Mouse (Mus musculus) heart, postnatal 0 days (tissue): ENCODE results near the gene R3hcc1l.

Experiments
- CTCF ChIP-seq: IDR thresholded peaks from 2 replicates; pipeline ENCODE4 v1.5.1; 2016; ENCODE audit warnings: antibody characterized with exemption, control low read depth, low read depth
- EP300 ChIP-seq: IDR thresholded peaks from 2 replicates; pipeline ENCODE4 v1.6.1; 2016; ENCODE audit warnings: antibody characterized with exemption, low read depth

GRCm38 (mm10) chr19:42566283-42567019 is 47.9 kb downstream of the R3hcc1l start:
- TF ChIP-seq CTCF (no peak), EP300 (no peak)
